In genomic region chr2:131686748-131687147, GRCm38 (mm10) we compare ENCODE assay signal across 8 mouse cellular contexts.
DNase-seq lines count a peak whose midpoint lies in the region; ATAC-seq and TF ChIP-seq lines count a peak whose summit lies in the region.

No protein-coding gene starts in this region.

- TF ChIP-seq CTCF in kidney, adult 2 months (conservative IDR thresholded peaks at IDR 0.05; ENCODE audit: insufficient read depth, insufficient read length, low read depth, low read length) = no peak

- H3K27me3 ChIP-seq in kidney, adult 2 months (replicated peaks; ENCODE audit: control insufficient read depth, insufficient read depth, low read length) = no peaks in the 10 kb centered on the region
- H3K27me3 ChIP-seq in heart, embryonic 12.5 days (replicated peaks) = no peaks in the 10 kb centered on the region
- H3K27me3 ChIP-seq in midbrain, embryonic 15.5 days (replicated peaks) = no peaks in the 10 kb centered on the region

- H3K9me3 ChIP-seq in heart, embryonic 12.5 days (replicated peaks) = no peaks in the 10 kb centered on the region
- H3K9me3 ChIP-seq in midbrain, embryonic 15.5 days = no peaks in the 10 kb centered on the region

- no peak overlapping the region for H3K4me2 ChIP-seq in heart, embryonic 12.5 days
- no peak overlapping the region for H3K4me2 ChIP-seq in midbrain, embryonic 15.5 days

- no peaks in the 10 kb centered on the region for H3K36me3 ChIP-seq in kidney, adult 2 months (ENCODE audit: control insufficient read depth, insufficient read depth, low read length)
- no peaks in the 10 kb centered on the region for H3K36me3 ChIP-seq in heart, embryonic 12.5 days
- H3K36me3 ChIP-seq in midbrain, embryonic 15.5 days (replicated peaks) = no peaks in the 10 kb centered on the region

- H3K9ac ChIP-seq in heart, embryonic 12.5 days = no peak overlapping the region
- no peak overlapping the region for H3K9ac ChIP-seq in midbrain, embryonic 15.5 days

- H3K4me3 ChIP-seq in kidney, adult 2 months (ENCODE audit: insufficient read depth, low read depth, low read length) = no peak overlapping the region
- H3K4me3 ChIP-seq in heart, embryonic 12.5 days = no peak overlapping the region
- no peak overlapping the region for H3K4me3 ChIP-seq in midbrain, embryonic 15.5 days

- WGBS in kidney, adult 2 months = 70% methylated on average over 2 of the region's 2 CpGs
- WGBS in heart, embryonic 12.5 days = 34% methylated on average over 2 of the region's 2 CpGs
- WGBS in midbrain, embryonic 15.5 days = 48% methylated on average over 2 of the region's 2 CpGs

- peak; percentile 61 for DNase-seq in kidney, postnatal 10 days
- DNase-seq in kidney, adult 2 months = no peak
- DNase-seq in brain, adult 2 months (ENCODE audit: low read depth, low spot score) = peak; percentile 85
- peak; percentile 43 for DNase-seq in lung, postnatal 14 days
- no peak for DNase-seq in spleen, postnatal 14 days (ENCODE audit: low spot score in 2 of 2)

- H3K4me1 ChIP-seq in kidney, adult 2 months (ENCODE audit: control insufficient read depth, insufficient read depth, low read length) = no peaks in the 10 kb centered on the region
- peaks cover 16% of the 10 kb centered on the region for H3K4me1 ChIP-seq in heart, embryonic 12.5 days (replicated peaks)
- no peaks in the 10 kb centered on the region for H3K4me1 ChIP-seq in midbrain, embryonic 15.5 days

- TF ChIP-seq POLR2A in kidney, adult 2 months (IDR thresholded peaks at IDR 0.05; ENCODE audit: low read depth, low read length) = no peak

- no peak; the same call in 1 of the 2 replicates for ATAC-seq in heart, embryonic 12.5 days (ENCODE audit: insufficient number of reproducible peaks, low FRiP score)
- ATAC-seq in megakaryocyte-erythroid progenitor cell, adult 5-6 weeks (replicated peaks; ENCODE audit: low FRiP score, low TSS enrichment, poor library complexity, severe bottlenecking) = no peak
- no peak for ATAC-seq in midbrain, embryonic 15.5 days (replicated peaks)

- H3K27ac ChIP-seq in kidney, adult 2 months (ENCODE audit: insufficient read depth, low read depth, low read length) = no peak overlapping the region
- peak overlapping the region; percentile 86 for H3K27ac ChIP-seq in heart, embryonic 12.5 days (ENCODE audit: poor library complexity, severe bottlenecking)
- H3K27ac ChIP-seq in midbrain, embryonic 15.5 days = no peak overlapping the region

Comparison
In these comparisons a context has a peak if more than half of its experiments do, and no peak if none do; other contexts are left out.
1. DNase-seq: peak in kidney, postnatal 10 days (single experiment), brain, adult 2 months (single experiment) and lung, postnatal 14 days (single experiment); none in kidney, adult 2 months (single experiment) and spleen, postnatal 14 days (0 of 2).